Mouse (Mus musculus) 3T3-L1 (cell line): ENCODE data around the gene Gm4792.

ENCODE experiments used
- DNase-seq: peaks from one replicate; pipeline ENCODE4 v3.0.0-alpha.2; 2015; ENCODE audit warnings: low read depth, low spot score

Gene Gm4792

GRCm38 (mm10) chr10:94304064-94304657, 5.7 kb upstream of the Gm4792 start:
- DNase-seq = no peak

DNA sequence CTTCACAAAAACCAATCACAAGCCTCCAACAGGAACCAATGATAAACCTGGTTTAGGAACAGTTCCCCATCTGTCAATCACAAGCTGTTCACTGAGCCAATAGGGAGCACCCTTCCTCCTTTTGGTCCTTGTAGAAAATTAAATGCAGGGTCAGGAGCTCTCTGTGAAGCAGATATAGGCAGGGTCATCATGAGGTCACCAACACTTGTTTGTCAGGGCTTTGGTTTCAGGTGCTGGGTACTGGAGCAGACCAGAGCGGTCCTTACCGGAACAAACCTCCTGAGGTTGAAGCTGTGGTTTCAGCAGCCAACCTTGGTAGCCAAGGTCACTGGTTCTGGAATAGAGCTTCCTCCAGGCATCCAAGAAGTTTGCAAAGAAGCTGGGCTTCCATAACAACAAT, 798 bp upstream of the Gm4792 start:
- DNase-seq = no peak

DNA sequence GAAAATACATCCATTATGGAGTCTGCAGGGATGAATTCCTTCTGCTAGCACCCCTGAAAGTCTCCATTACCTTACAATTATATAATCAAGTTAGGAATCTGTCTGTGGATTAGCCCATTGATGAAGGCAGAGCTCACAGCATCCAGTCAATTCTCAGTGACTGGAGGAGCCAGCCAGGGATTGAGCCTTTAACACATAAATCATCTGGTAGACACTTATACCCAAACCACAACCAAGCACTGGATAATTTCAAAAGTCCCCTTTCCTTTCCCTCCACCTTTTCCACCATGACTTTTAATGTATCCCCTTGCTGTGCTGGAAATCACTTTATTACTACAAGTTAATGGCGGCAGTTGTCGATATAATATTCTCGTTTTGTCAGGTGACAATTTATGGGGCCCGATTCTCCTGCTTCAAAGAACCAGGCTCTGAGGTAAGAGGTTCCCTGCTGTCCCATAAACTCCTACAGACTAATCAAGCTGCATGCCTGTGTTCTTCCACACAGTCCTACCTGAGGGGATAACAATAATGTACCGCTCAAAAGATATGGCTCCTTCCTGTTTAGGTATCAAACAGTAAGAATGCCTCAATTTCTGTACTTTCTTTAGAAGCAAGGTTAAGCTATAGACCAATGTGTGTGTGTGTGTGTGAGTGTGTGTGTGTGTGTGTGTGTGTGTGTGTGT, 2.4 kb downstream of the Gm4792 start:
- no peak for DNase-seq

GRCm38 (mm10) chr10:94294933-94295750, 3.4 kb downstream of the Gm4792 start:
- peak; percentile 48 for DNase-seq

DNA sequence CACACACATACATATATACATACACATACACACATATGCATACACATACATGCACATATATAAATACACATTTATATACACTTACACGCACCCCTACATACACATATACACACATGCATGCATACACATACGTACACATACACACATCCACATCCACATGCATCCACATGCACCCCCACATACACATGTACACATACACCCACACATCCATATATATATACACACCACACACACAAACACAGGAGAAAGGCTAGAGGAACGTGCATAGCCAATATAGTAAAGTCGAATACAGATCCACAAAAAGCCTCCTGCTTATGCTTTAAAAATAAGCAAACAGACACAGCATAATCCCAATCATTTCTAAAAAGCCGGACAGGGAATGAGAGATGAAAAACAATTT, 4.1 kb downstream of the Gm4792 start:
- no peak for DNase-seq

GRCm38 (mm10) chr10:94282797-94283196, 15.7 kb downstream of the Gm4792 start:
- no peak for DNase-seq

- DNase-seq = no peak
These were observed 16.3 kb downstream of the Gm4792 start for GRCm38 (mm10) chr10:94282179-94282578.

DNA sequence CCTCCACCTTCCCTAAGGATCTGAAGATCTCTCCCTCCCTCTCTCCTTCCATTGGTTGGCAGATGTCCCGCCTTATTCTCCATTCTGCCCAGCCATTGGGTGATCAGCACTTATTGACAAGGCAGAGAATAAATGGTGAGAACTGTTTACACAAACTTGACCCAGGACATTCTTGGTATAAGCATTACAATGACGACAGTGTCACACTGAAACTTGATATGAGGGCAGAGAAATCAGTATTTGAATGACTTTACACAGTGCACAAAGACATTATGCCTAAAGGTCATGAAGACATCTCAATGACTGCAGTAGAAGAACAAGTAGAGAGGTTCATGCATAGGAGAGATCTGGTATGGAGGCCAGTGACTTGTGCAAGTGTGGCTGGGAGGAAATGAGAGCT, 22.0 kb downstream of the Gm4792 start:
- no peak for DNase-seq

DNA sequence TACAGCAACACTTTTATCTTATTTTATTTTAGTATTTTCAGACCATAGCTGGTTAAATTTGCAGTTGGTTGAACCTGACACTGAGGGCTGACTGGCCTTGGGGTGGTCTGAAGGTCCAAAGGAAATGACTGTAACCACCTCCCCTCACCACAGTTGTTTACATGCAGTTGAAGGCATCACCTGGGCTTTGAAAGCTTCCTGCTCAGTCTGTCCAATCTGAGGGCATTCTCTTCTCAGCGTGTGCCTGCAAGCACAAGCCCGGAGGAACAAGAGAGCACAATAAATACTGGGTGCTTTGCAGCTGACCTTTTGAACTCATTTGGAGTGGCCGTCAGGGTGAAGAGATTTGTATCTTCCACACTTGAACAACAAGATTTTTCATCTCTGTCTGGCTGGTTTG, 23.2 kb downstream of the Gm4792 start:
- no peak for DNase-seq

DNA sequence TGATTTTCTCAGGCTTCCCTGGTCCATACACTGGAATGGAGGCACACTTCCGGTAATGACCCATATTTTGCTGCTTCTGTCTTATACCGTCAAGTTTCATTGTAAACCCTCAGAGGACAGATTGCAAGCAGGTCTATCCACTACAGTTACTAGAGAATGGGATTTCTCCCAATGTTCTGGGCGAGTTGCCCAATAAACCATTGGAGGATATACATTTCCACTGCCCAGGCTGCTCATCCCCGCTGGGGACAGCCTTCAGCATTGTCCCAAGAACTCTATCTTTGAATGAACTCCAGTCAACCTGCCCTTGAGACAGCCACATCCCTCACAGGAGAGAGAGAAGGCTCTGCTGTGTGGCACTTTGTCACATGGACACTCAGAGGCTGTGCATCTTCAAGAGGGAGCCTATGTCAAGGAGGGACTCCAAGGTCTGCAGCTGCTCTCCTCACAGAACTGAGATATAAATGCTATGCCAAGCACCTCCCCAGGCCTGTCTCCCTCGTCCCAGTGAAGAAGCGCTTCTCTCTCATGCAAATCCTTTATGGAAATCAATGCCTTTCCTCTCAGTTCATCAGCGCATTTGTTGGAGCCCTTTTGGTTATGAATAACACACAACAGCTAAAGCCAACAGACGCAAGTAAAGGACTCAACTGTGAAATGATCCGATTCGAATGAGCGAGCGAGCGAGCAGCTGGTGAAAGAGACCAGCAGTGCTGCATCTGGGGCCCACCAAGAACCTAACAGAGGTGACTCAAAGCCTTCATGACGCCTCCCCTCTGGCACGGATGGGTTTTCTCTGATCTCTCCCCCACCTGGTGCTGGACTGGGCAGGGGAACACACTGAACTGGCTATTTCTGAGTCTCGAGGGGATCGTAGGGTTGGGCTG, 32.6 kb downstream of the Gm4792 start:
- no peak for DNase-seq

- DNase-seq = no peak
These were observed 35.3 kb downstream of the Gm4792 start for GRCm38 (mm10) chr10:94263211-94263610.

GRCm38 (mm10) chr10:94262646-94263045, 35.9 kb downstream of the Gm4792 start:
- no peak for DNase-seq

DNA sequence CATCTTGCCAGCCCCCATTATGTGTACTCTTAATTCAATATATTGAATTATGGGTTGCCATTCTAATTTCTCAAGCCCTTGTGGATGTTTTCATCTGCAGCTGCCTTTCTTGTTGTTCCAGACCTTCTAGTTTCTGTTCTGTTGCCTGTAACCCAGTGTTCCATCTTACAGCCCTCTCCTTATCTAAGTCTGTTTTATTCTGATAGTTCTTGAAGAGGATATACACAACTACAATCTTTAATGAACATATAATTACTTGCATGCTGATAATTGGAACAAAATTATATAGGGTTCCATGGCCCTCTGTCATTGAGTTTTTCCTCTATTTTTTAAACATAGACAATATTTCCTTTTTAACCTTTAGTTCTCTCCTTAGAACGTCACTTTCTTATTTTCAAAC, 38.0 kb downstream of the Gm4792 start:
- no peak for DNase-seq

GRCm38 (mm10) chr10:94256518-94256917, 42.0 kb downstream of the Gm4792 start:
- no peak for DNase-seq

DNA sequence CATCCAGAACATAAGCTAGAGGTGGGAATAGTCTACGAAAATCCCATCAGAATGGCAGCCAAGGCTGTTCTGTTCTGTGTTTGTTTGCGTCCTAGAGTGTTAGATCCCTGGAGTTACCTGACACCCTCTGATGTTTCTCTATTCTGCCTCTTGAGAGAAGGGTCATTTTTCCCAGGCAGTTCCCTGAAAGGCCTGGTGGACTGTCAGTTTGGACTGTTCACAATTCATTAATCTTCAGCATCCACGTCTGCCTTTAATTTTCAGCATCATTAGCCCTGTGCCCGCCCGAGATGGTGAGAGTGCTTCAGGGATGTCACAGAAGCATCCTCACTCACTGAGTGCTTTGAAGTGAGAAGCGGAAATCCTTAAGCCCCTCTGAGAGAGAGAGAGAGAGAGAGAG, 42.8 kb downstream of the Gm4792 start:
- DNase-seq = no peak

- no peak for DNase-seq
These were observed 43.7 kb downstream of the Gm4792 start for GRCm38 (mm10) chr10:94254766-94255165.

- DNase-seq = no peak
These were observed 45.2 kb downstream of the Gm4792 start for GRCm38 (mm10) chr10:94253260-94253807.

DNA sequence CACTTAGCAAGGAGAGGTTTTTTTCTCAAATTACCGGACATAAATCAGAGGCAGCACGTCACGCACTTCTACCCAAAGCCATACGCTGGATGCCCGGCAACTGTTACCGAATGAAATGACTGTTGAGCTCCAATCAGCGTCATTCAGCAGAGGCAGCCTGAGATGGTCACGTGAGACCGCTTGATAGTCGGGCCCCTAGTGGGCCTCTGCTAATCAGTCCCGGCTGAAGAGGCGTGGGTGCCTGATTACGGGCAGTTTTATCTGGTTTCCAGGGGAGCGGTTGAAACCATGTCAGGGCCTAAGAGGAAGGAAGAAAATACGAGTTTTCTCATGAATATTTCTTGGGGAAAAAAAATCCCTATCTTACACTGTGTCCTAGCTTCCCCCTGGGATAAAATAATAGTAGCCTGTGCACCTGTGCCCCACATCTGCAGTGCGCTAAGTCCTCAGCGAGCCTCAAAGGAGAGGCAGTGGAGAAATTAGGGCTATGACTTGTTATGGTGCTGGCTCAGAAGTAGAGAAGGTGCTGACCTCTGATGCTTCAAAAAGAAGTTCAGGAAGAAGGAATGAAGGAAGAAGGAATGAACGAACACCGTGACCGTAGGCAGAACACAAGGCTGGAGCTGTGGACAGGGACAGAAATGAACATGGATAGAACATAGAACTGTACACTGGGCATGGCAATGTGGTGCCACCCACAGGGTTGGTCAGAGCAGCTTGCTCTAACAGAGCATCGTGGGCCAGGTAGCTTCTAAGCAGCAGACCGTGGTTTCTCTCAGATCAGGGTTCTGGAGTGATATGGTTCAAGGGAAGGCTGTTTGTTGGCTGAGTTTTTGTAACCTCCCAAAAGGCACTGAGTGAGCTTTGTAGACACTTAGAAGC, 48.7 kb downstream of the Gm4792 start:
- no peak for DNase-seq

GRCm38 (mm10) chr10:94247748-94248349, 50.7 kb downstream of the Gm4792 start:
- no peak for DNase-seq
